Mouse (Mus musculus): Measurements from ENCODE around the gene Pex5l. TPM values are rescaled to one million over a fixed set of nuclear protein-coding genes. Genes with fewer than 3 reads are reported as not detected.

Pex5l gene
- polyA plus RNA-seq, 1 experiment = 0.54 TPM

DNA sequence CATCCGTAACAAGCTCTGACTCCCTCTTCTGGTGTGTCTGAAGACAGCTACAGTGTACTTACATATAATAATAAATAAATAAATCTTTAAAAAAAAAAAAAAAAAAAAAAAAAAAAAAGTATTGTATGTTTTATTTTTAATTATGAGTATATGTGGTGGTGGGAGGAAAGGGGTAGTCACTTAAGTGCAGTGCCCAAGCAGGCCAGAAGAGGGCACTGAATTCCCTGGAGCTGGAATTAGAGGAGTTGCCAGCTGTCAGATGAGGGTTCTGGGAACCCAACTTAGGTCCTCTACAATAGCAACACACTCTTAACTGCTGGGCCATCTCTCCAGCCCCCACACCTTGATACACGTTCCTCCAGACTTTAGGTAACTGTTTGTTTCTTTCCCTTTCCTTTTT lies 37.3 kb downstream of the Pex5l start:
- TF ChIP-seq CTCF (IDR thresholded peaks at IDR 0.05; ENCODE audit: borderline replicate concordance, control insufficient read depth, extremely low read depth, insufficient read depth, low read length, poor library complexity) (no peak), POLR2A (IDR thresholded peaks at IDR 0.05; ENCODE audit: control insufficient read depth, extremely low read depth, insufficient read depth, low read length, poor library complexity) (no peak)
- 85% methylated on average over 2 of the region's 2 CpGs for WGBS
- H3K27ac ChIP-seq (ENCODE audit: control insufficient read depth, insufficient read depth, low read length) = no peak overlapping the region
- DNase-seq = no peak
- no peak overlapping the region for H3K4me3 ChIP-seq (ENCODE audit: control insufficient read depth, insufficient read depth, low read length)
- H3K4me1 ChIP-seq (replicated peaks; ENCODE audit: control insufficient read depth, insufficient read depth, low read length) = no peaks in the 10 kb centered on the region
- H3K36me3 ChIP-seq (ENCODE audit: control insufficient read depth, insufficient read depth, low read length) = no peaks in the 10 kb centered on the region
- no peaks in the 10 kb centered on the region for H3K27me3 ChIP-seq (ENCODE audit: control insufficient read depth, insufficient read depth, low read length)

DNA sequence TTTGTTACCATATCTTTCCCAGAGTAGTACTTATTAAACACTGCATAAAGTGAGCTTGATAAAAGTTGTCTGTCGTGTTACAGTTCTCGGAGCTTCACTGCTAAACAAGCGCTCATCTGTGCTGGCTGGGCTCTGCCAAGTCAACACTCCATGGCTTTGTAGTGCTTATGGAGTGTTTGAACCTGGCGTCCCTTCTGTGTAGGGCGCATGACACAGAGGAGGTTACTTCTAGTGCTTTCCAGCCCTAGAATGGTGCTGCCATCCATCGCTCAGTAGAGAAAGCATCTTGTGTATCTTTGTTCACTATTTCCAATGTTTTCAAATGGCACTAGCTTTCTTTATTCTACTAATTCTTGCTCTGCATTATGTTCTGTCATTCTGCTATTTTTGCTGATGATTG lies 39.5 kb downstream of the Pex5l start:
- H3K4me1 ChIP-seq (replicated peaks; ENCODE audit: control insufficient read depth, insufficient read depth, low read length) = no peaks in the 10 kb centered on the region
- H3K27ac ChIP-seq (ENCODE audit: control insufficient read depth, insufficient read depth, low read length) = no peak overlapping the region
- DNase-seq = no peak
- no peak for TF ChIP-seq POLR2A (IDR thresholded peaks at IDR 0.05; ENCODE audit: control insufficient read depth, extremely low read depth, insufficient read depth, low read length, poor library complexity)
- TF ChIP-seq CTCF (IDR thresholded peaks at IDR 0.05; ENCODE audit: borderline replicate concordance, control insufficient read depth, extremely low read depth, insufficient read depth, low read length, poor library complexity) = no peak
- H3K36me3 ChIP-seq (ENCODE audit: control insufficient read depth, insufficient read depth, low read length) = no peaks in the 10 kb centered on the region
- H3K27me3 ChIP-seq (ENCODE audit: control insufficient read depth, insufficient read depth, low read length) = no peaks in the 10 kb centered on the region
- WGBS = 95% methylated on average over 6 of the region's 6 CpGs
- H3K4me3 ChIP-seq (ENCODE audit: control insufficient read depth, insufficient read depth, low read length) = no peak overlapping the region

DNA sequence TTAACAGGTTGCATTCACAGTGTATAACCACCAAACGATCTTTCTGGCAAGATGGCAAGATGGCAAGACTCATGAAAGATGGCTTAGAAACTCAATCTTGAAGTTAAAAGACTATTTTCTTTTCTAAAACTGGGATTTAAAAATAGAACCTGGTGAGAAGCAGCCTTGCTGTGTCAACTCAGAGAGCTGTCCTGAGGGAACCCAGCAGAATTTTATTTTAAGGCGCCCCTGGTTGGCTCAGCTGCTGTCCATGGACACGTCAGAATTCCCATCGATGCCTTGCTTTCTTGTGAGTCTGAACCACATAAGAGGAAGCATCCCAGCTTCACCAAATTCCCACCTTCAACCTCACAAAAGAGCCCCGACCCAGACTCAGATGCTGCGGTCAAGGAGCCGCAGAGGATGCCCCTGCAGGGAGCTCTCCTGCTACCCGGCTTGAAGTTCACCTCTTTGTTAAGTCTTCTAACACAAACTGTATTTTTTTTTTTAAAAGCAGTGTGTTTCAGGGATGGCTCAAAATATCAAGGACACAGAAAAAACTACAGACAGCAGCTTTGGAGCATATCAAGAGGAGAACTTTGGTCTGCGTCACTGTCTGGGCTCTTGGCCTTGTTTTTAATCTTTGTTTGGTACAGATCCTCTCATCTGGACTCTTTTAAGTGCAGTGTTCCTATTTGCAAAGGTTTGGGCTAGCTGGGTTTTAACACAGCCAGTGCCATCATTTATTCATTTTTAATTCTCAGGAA lies 44.3 kb downstream of the Pex5l start:
- TF ChIP-seq POLR2A (IDR thresholded peaks at IDR 0.05; ENCODE audit: control insufficient read depth, extremely low read depth, insufficient read depth, low read length, poor library complexity) (no peak), CTCF (IDR thresholded peaks at IDR 0.05; ENCODE audit: borderline replicate concordance, control insufficient read depth, extremely low read depth, insufficient read depth, low read length, poor library complexity) (no peak)
- Histone ChIP-seq H3K4me1 (replicated peaks; ENCODE audit: control insufficient read depth, insufficient read depth, low read length) (no peaks in the 10 kb centered on the region), H3K27me3 (ENCODE audit: control insufficient read depth, insufficient read depth, low read length) (no peaks in the 10 kb centered on the region), H3K4me3 (ENCODE audit: control insufficient read depth, insufficient read depth, low read length) (no peak overlapping the region), H3K36me3 (ENCODE audit: control insufficient read depth, insufficient read depth, low read length) (no peaks in the 10 kb centered on the region), H3K27ac (ENCODE audit: control insufficient read depth, insufficient read depth, low read length) (no peak overlapping the region)
- WGBS = 82% methylated on average over 9 of the region's 9 CpGs
- DNase-seq = no peak

DNA sequence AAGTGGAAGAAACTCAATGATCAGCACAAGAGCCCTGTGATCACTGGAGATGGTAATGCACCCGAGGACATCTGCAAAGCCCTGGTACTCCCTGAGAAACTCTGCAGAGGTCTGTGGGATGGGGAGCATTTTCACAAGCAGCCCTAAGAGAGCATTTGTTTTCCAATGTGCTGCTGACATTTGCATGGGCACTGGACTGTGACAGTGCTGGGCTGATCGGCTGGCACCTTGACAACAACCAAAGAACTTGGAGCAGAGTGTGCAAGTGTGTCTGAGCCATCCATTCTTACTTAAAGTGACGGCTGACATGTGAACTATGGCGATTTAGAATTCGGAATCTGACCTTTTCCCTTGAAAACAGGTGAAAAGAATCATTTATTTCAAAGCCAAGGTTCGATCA lies 49.4 kb downstream of the Pex5l start:
- Histone ChIP-seq H3K27me3 (ENCODE audit: control insufficient read depth, insufficient read depth, low read length) (no peaks in the 10 kb centered on the region), H3K36me3 (ENCODE audit: control insufficient read depth, insufficient read depth, low read length) (no peaks in the 10 kb centered on the region), H3K4me1 (replicated peaks; ENCODE audit: control insufficient read depth, insufficient read depth, low read length) (no peaks in the 10 kb centered on the region), H3K4me3 (ENCODE audit: control insufficient read depth, insufficient read depth, low read length) (no peak overlapping the region), H3K27ac (ENCODE audit: control insufficient read depth, insufficient read depth, low read length) (no peak overlapping the region)
- WGBS = 83% methylated on average over 6 of the region's 6 CpGs
- TF ChIP-seq CTCF (IDR thresholded peaks at IDR 0.05; ENCODE audit: borderline replicate concordance, control insufficient read depth, extremely low read depth, insufficient read depth, low read length, poor library complexity) = no peak
- no peak for TF ChIP-seq POLR2A (IDR thresholded peaks at IDR 0.05; ENCODE audit: control insufficient read depth, extremely low read depth, insufficient read depth, low read length, poor library complexity)
- no peak for DNase-seq

DNA sequence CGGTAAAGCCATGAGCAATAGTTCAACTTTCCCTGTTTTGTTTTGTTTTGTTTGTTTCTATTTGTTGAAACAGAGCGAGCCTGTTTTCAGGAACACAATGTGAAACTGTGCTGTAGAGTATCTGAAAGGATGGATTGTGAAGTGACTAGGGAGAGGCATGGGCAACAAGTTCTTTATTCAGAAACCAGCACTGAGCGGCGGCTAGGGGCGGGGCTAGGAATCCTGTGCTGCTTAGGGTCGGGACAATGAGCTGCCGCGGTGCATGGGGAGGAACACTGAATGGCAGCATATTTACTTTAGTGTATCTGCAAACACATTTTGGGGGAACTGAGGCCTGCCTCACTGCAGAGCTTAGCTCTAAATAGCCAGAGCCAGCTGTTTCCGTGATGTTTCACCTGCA lies 53.0 kb downstream of the Pex5l start:
- DNase-seq = no peak
- 51% methylated on average over 9 of the region's 9 CpGs for WGBS
- TF ChIP-seq POLR2A (IDR thresholded peaks at IDR 0.05; ENCODE audit: control insufficient read depth, extremely low read depth, insufficient read depth, low read length, poor library complexity) (no peak), CTCF (IDR thresholded peaks at IDR 0.05; ENCODE audit: borderline replicate concordance, control insufficient read depth, extremely low read depth, insufficient read depth, low read length, poor library complexity) (no peak)
- no peaks in the 10 kb centered on the region for H3K27me3 ChIP-seq (ENCODE audit: control insufficient read depth, insufficient read depth, low read length)
- no peak overlapping the region for H3K27ac ChIP-seq (ENCODE audit: control insufficient read depth, insufficient read depth, low read length)
- H3K36me3 ChIP-seq (ENCODE audit: control insufficient read depth, insufficient read depth, low read length) = no peaks in the 10 kb centered on the region
- H3K4me1 ChIP-seq (replicated peaks; ENCODE audit: control insufficient read depth, insufficient read depth, low read length) = no peaks in the 10 kb centered on the region
- no peak overlapping the region for H3K4me3 ChIP-seq (ENCODE audit: control insufficient read depth, insufficient read depth, low read length)

DNA sequence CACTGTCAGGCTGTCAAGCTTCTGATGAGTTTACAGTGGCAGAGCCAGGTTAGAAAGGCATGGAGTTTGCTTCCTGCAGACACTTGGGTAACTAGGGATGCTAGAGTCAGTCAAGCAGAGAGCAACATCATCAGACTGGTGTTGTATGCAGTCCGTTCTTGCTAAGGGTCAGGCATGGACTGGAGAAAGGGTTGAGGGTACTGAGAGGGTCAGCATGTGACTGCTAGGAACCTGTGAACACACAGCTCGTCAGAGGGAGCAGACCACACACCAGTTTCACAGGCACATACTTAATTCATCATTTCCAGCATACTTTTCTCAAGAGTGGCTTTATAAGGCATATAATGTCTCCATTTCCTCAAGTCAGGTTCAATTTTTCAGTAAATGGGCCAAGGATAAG lies 53.6 kb downstream of the Pex5l start:
- no peak overlapping the region for H3K4me3 ChIP-seq (ENCODE audit: control insufficient read depth, insufficient read depth, low read length)
- no peak for DNase-seq
- H3K27ac ChIP-seq (ENCODE audit: control insufficient read depth, insufficient read depth, low read length) = no peak overlapping the region
- H3K4me1 ChIP-seq (replicated peaks; ENCODE audit: control insufficient read depth, insufficient read depth, low read length) = no peaks in the 10 kb centered on the region
- TF ChIP-seq POLR2A (IDR thresholded peaks at IDR 0.05; ENCODE audit: control insufficient read depth, extremely low read depth, insufficient read depth, low read length, poor library complexity) = no peak
- TF ChIP-seq CTCF (IDR thresholded peaks at IDR 0.05; ENCODE audit: borderline replicate concordance, control insufficient read depth, extremely low read depth, insufficient read depth, low read length, poor library complexity) = no peak
- H3K27me3 ChIP-seq (ENCODE audit: control insufficient read depth, insufficient read depth, low read length) = no peaks in the 10 kb centered on the region
- 64% methylated on average over 2 of the region's 2 CpGs for WGBS
- H3K36me3 ChIP-seq (ENCODE audit: control insufficient read depth, insufficient read depth, low read length) = no peaks in the 10 kb centered on the region

DNA sequence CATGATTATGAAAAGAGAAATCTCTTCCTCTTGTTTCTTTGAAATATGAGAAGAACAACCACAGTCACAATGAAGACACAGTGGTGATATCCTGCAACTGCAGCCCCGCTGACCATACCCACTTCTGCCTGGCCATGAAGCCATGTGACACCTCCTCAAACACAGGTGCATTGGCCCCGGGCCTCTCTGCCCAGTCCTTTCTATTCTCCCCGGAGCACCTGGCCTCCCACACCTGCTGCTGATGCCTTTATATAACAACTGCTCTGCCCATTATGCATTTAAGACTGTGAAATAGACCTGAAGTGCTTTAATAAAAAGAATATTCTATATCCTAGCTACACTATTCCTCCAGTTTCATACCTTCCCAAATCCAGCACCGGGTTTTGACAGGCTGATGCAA lies 54.8 kb downstream of the Pex5l start:
- DNase-seq = no peak
- no peak for TF ChIP-seq CTCF (IDR thresholded peaks at IDR 0.05; ENCODE audit: borderline replicate concordance, control insufficient read depth, extremely low read depth, insufficient read depth, low read length, poor library complexity)
- no peak for TF ChIP-seq POLR2A (IDR thresholded peaks at IDR 0.05; ENCODE audit: control insufficient read depth, extremely low read depth, insufficient read depth, low read length, poor library complexity)
- WGBS = 84% methylated on average over 4 of the region's 4 CpGs
- H3K4me3 ChIP-seq (ENCODE audit: control insufficient read depth, insufficient read depth, low read length) = no peak overlapping the region
- no peaks in the 10 kb centered on the region for H3K4me1 ChIP-seq (replicated peaks; ENCODE audit: control insufficient read depth, insufficient read depth, low read length)
- H3K27me3 ChIP-seq (ENCODE audit: control insufficient read depth, insufficient read depth, low read length) = no peaks in the 10 kb centered on the region
- no peaks in the 10 kb centered on the region for H3K36me3 ChIP-seq (ENCODE audit: control insufficient read depth, insufficient read depth, low read length)
- no peak overlapping the region for H3K27ac ChIP-seq (ENCODE audit: control insufficient read depth, insufficient read depth, low read length)

Data from thymus, adult 2 months (tissue).